Mouse (Mus musculus) myocyte (in vitro differentiated cells): Measurements from ENCODE around the gene Eml6.

Experiments used
- MYOD1 ChIP-seq, 3 experiments: IDR thresholded peaks; one replicate each; pipeline ENCODE4 v1.6.1; 2011; ENCODE audit warnings: control low read depth in 2 of 3, low read depth in 2 of 3, mild to moderate bottlenecking in 2 of 3, moderate library complexity in 1 of 3; ENCODE audit not compliant: insufficient read length in 2 of 3, control insufficient read depth in 1 of 3
- MYOG ChIP-seq, 3 experiments: IDR thresholded peaks; one replicate each; pipeline ENCODE4 v1.6.1; 2011; ENCODE audit warnings: control low read depth in 2 of 3, low read depth in 2 of 3, mild to moderate bottlenecking in 2 of 3; ENCODE audit not compliant: insufficient read length in 2 of 3, control insufficient read depth in 1 of 3, insufficient read depth in 1 of 3
- POLR2A ChIP-seq: IDR thresholded peaks from one replicate; pipeline ENCODE4 v1.6.1; 2011; ENCODE audit warnings: low read depth, mild to moderate bottlenecking, control low read depth, moderate library complexity; ENCODE audit not compliant: insufficient read length
- POLR2AphosphoS2 ChIP-seq: IDR thresholded peaks from one replicate; pipeline ENCODE4 v1.6.1; 2011; ENCODE audit warnings: low read depth, control low read depth; ENCODE audit not compliant: insufficient read length

- no peak for TF ChIP-seq MYOD1 (IDR thresholded peaks at IDR 0.05; ENCODE audit: control insufficient read depth in 1 of 3, insufficient read length in 2 of 3, low read depth in 2 of 3)
- TF ChIP-seq POLR2A = no peak
- TF ChIP-seq POLR2AphosphoS2 = no peak
- TF ChIP-seq MYOG (IDR thresholded peaks at IDR 0.05; ENCODE audit: control insufficient read depth in 1 of 3, insufficient read depth in 1 of 3, insufficient read length in 2 of 3, low read depth in 2 of 3) = no peak
Measured at GRCm38 (mm10) chr11:29765063-29765462, 260.8 kb downstream of the Eml6 start.
